10 mouse cellular contexts compared by ENCODE assay signal in the genomic region with DNA sequence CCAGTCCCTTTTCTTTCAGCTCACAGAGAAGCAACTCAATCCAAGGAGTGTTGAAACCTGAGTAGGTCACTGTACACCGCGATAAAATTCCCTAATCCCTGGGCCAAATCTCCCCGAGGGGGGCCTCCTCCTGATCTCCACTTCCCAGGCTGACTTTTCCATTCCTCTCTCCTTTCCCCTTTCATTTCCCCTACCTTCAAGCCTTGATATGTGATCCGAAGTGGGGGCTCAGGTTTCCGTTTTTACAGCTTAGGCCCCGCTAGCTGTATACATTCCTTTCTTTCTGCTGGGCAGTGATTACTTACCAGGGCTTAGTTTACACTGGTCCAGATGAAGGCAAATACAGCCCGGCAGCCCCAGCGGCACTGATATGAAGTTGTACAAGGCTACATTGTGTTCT. TPM values are rescaled to one million over a fixed set of nuclear protein-coding genes. Genes with fewer than 3 reads are reported as not detected.
DNase-seq lines count a peak whose midpoint lies in the region; ATAC-seq and TF ChIP-seq lines count a peak whose summit lies in the region.
"Had no signal": no experiment of that assay in that cellular context is flagged by ENCODE, and none has a peak within 500 bp of the region (broad histone marks: within the 10 kb centered on the region; RNA-seq: fewer than 3 reads in every experiment).

No protein-coding gene starts in this region.

- H3K4me3 ChIP-seq in intestine, embryonic 14.5 days (ENCODE audit: low read depth, low read length), result no peak overlapping the region
- no peak overlapping the region for H3K4me3 ChIP-seq in intestine, embryonic 16.5 days (ENCODE audit: low read length)
- H3K4me3 ChIP-seq in forebrain, embryonic 12.5 days (replicated peaks), result peak overlapping the region; percentile 30
- H3K4me3 ChIP-seq in olfactory bulb, adult 2 months (ENCODE audit: insufficient read depth, low read depth, low read length), result peak overlapping the region; percentile 39

- H3K4me1 ChIP-seq in intestine, embryonic 14.5 days (replicated peaks; ENCODE audit: control insufficient read depth, insufficient read depth, low read length), result peaks cover 13% of the 10 kb centered on the region; the same call in 1 of the 2 replicates
- H3K4me1 ChIP-seq in intestine, embryonic 16.5 days (ENCODE audit: control insufficient read depth, insufficient read depth, low read length), result peaks cover 8% of the 10 kb centered on the region
- H3K4me1 ChIP-seq in forebrain, embryonic 12.5 days, result peaks cover 32% of the 10 kb centered on the region
- peaks cover 8% of the 10 kb centered on the region; the same call in 1 of the 2 replicates for H3K4me1 ChIP-seq in olfactory bulb, adult 2 months (ENCODE audit: control insufficient read depth, insufficient read depth, low read length)

- 4% methylated on average over 8 of the region's 8 CpGs for WGBS in intestine, embryonic 14.5 days
- 9% methylated on average over 8 of the region's 8 CpGs for WGBS in intestine, embryonic 16.5 days
- WGBS in forebrain, embryonic 12.5 days, result 3% methylated on average over 8 of the region's 8 CpGs
- 34% methylated on average over 8 of the region's 8 CpGs for WGBS in olfactory bulb, adult 2 months

- no peaks in the 10 kb centered on the region for H3K9me3 ChIP-seq in intestine, embryonic 14.5 days (ENCODE audit: control insufficient read depth, low read length)
- no peaks in the 10 kb centered on the region for H3K9me3 ChIP-seq in intestine, embryonic 16.5 days (ENCODE audit: control insufficient read depth, low read length)
- no peaks in the 10 kb centered on the region for H3K9me3 ChIP-seq in forebrain, embryonic 12.5 days

- H3K27me3 ChIP-seq in intestine, embryonic 14.5 days (replicated peaks; ENCODE audit: control insufficient read depth, insufficient read depth, low read length), result peaks cover 38% of the 10 kb centered on the region
- H3K27me3 ChIP-seq in intestine, embryonic 16.5 days (replicated peaks; ENCODE audit: control insufficient read depth, insufficient read depth, low read length), result peaks cover 19% of the 10 kb centered on the region
- H3K27me3 ChIP-seq in forebrain, embryonic 12.5 days, result peaks cover 9% of the 10 kb centered on the region

- no peak overlapping the region for H3K27ac ChIP-seq in intestine, embryonic 14.5 days (ENCODE audit: low read depth)
- no peak overlapping the region for H3K27ac ChIP-seq in intestine, embryonic 16.5 days (ENCODE audit: low read length)
- no peak overlapping the region for H3K27ac ChIP-seq in forebrain, embryonic 12.5 days
- no peak overlapping the region for H3K27ac ChIP-seq in olfactory bulb, adult 2 months (ENCODE audit: insufficient read depth, low read depth, low read length)
- H3K27ac ChIP-seq: macrophage had no signal

- ATAC-seq in intestine, embryonic 14.5 days (replicated peaks; ENCODE audit: low FRiP score, low TSS enrichment, low read depth), result no peak
- ATAC-seq in intestine, embryonic 16.5 days, result no peak
- ATAC-seq in forebrain, embryonic 12.5 days (ENCODE audit: low FRiP score), result no peak
- no peak for ATAC-seq in megakaryocyte-erythroid progenitor cell, adult 5-6 weeks (replicated peaks; ENCODE audit: low FRiP score, low TSS enrichment, poor library complexity, severe bottlenecking)

- no peak for TF ChIP-seq CTCF in olfactory bulb, adult 2 months (IDR thresholded peaks at IDR 0.05; ENCODE audit: insufficient read depth, low read depth, low read length)

- no peak overlapping the region for H3K9ac ChIP-seq in intestine, embryonic 14.5 days (ENCODE audit: low read length)
- H3K9ac ChIP-seq in intestine, embryonic 16.5 days (ENCODE audit: low read depth, low read length), result no peak overlapping the region
- peak overlapping the region; percentile 41; the same call in 1 of the 2 replicates for H3K9ac ChIP-seq in forebrain, embryonic 12.5 days

- DNase-seq in intestine, embryonic 14.5 days (ENCODE audit: low spot score), result no peak
- peak; percentile 71 for DNase-seq in hindlimb bud, embryonic 11.5 days (ENCODE audit: extremely low spot score, low read depth, low spot score)
- no peak for DNase-seq in adrenal gland, postnatal 36 days
- DNase-seq in layer of hippocampus, postnatal 25 days (ENCODE audit: extremely low spot score in 1 of 2, low spot score in 1 of 2), result no peak
- DNase-seq: thymus, adult 2 months had no signal

- H3K36me3 ChIP-seq in intestine, embryonic 14.5 days (ENCODE audit: control insufficient read depth, insufficient read depth, low read length), result no peaks in the 10 kb centered on the region
- no peaks in the 10 kb centered on the region for H3K36me3 ChIP-seq in intestine, embryonic 16.5 days (ENCODE audit: control insufficient read depth, insufficient read depth, low read length)
- no peaks in the 10 kb centered on the region for H3K36me3 ChIP-seq in forebrain, embryonic 12.5 days (replicated peaks)

- TF ChIP-seq POLR2A in olfactory bulb, adult 2 months (IDR thresholded peaks at IDR 0.05; ENCODE audit: insufficient read depth, low read depth, low read length), result no peak

- peak overlapping the region; percentile 9 for H3K4me2 ChIP-seq in intestine, embryonic 14.5 days (ENCODE audit: low read length)
- H3K4me2 ChIP-seq in intestine, embryonic 16.5 days (ENCODE audit: low read depth, low read length), result no peak overlapping the region
- peak overlapping the region; percentile 88 for H3K4me2 ChIP-seq in forebrain, embryonic 12.5 days

RNA-seq across cellular contexts. Expression of a gene that starts 3.2 kb away (rescaled TPM):
- polyA plus RNA-seq in intestine, embryonic 14.5 days (2014; fragmentation: Nextera tagmentation; extraction: Ambion mirVana), result 1.5 TPM in 2 replicates
- 0.46 and 0.55 TPM in 2 replicates for polyA plus RNA-seq in intestine, embryonic 16.5 days (2015; fragmentation: Nextera tagmentation; extraction: Ambion mirVana)
- 8.0 and 8.9 TPM in 2 replicates for polyA plus RNA-seq in forebrain, embryonic 12.5 days (2016; fragmentation: Nextera tagmentation; extraction: Ambion mirVana)
- not detected in 2 replicates for polyA plus RNA-seq in olfactory bulb, adult 2 months (2012; ENCODE audit: insufficient read depth, insufficient read length, low replicate concordance, missing spikeins)
- total RNA-seq in adrenal gland, postnatal 36 days (2021), result 1 to 10 TPM; 4.6 to 6.2 TPM
- 10 to 100 TPM; 79.9 to 91.3 TPM for total RNA-seq in layer of hippocampus, postnatal 25 days (2021)
- total RNA-seq in megakaryocyte-erythroid progenitor cell, adult 5-6 weeks (2014; fragmentation: Nextera tagmentation), result not detected in 2 replicates
- total RNA-seq in megakaryocyte-erythroid progenitor cell, adult 5-6 weeks (2017), result not detected in 2 replicates
- polyA plus RNA-seq: macrophage had no signal

RNA-seq across cellular contexts. Expression of a gene that starts 3.4 kb away (rescaled TPM):
- polyA plus RNA-seq in intestine, embryonic 14.5 days (2014; fragmentation: Nextera tagmentation; extraction: Ambion mirVana), result 0.65 and 0.69 TPM in 2 replicates
- polyA plus RNA-seq in intestine, embryonic 16.5 days (2015; fragmentation: Nextera tagmentation; extraction: Ambion mirVana), result 0.23 and 0.24 TPM in 2 replicates
- 1.4 and 2.3 TPM in 2 replicates for polyA plus RNA-seq in forebrain, embryonic 12.5 days (2016; fragmentation: Nextera tagmentation; extraction: Ambion mirVana)
- not detected in 2 replicates for polyA plus RNA-seq in olfactory bulb, adult 2 months (2012; ENCODE audit: insufficient read depth, insufficient read length, low replicate concordance, missing spikeins)
- under 1 TPM; 0.30 to 0.33 TPM for total RNA-seq in adrenal gland, postnatal 36 days (2021)
- total RNA-seq in layer of hippocampus, postnatal 25 days (2021), result 1 to 10 TPM; 1.5 to 1.7 TPM
- not detected in 2 replicates for total RNA-seq in megakaryocyte-erythroid progenitor cell, adult 5-6 weeks (2014; fragmentation: Nextera tagmentation)
- total RNA-seq in megakaryocyte-erythroid progenitor cell, adult 5-6 weeks (2017), result not detected in 2 replicates
- polyA plus RNA-seq: macrophage had no signal

RNA-seq across cellular contexts. Expression of a gene that starts 50.2 kb away (rescaled TPM):
- 12.2 and 13.9 TPM in 2 replicates for polyA plus RNA-seq in intestine, embryonic 14.5 days (2014; fragmentation: Nextera tagmentation; extraction: Ambion mirVana)
- polyA plus RNA-seq in intestine, embryonic 16.5 days (2015; fragmentation: Nextera tagmentation; extraction: Ambion mirVana), result 14.9 and 16.5 TPM in 2 replicates
- polyA plus RNA-seq in forebrain, embryonic 12.5 days (2016; fragmentation: Nextera tagmentation; extraction: Ambion mirVana), result 17.0 and 17.8 TPM in 2 replicates
- polyA plus RNA-seq in olfactory bulb, adult 2 months (2012; ENCODE audit: insufficient read depth, insufficient read length, low replicate concordance, missing spikeins), result not detected in 2 replicates
- total RNA-seq in adrenal gland, postnatal 36 days (2021), result 10 to 100 TPM; 17.2 to 19.6 TPM
- 10 to 100 TPM; 15.4 to 16.2 TPM for total RNA-seq in layer of hippocampus, postnatal 25 days (2021)
- total RNA-seq in megakaryocyte-erythroid progenitor cell, adult 5-6 weeks (2014; fragmentation: Nextera tagmentation), result 18.9 and 20.2 TPM in 2 replicates
- total RNA-seq in megakaryocyte-erythroid progenitor cell, adult 5-6 weeks (2017), result 25.5 and 27.2 TPM in 2 replicates

Comparison
In these comparisons a context has a peak if more than half of its experiments do, and no peak if none do; other contexts are left out.
1. H3K4me3 ChIP-seq: peak in forebrain, embryonic 12.5 days (single experiment) and olfactory bulb, adult 2 months (single experiment); none in intestine, embryonic 14.5 days (single experiment) and intestine, embryonic 16.5 days (single experiment).
2. RNA of a gene that starts 50.2 kb away (polyA plus RNA-seq): 17.0 to 17.8 TPM in forebrain, embryonic 12.5 days, 14.9 to 16.5 TPM in intestine, embryonic 16.5 days and 12.2 to 13.9 TPM in intestine, embryonic 14.5 days; not detected in olfactory bulb, adult 2 months; every median in the first group is over 10 times any median in the second.